Mouse (Mus musculus) thymus, adult 2 months (tissue): Measurements from ENCODE around the gene Naa50. TPM values are rescaled to one million over a fixed set of nuclear protein-coding genes. Genes with fewer than 3 reads are reported as not detected.

ENCODE experiments used
- DNase-seq: peaks from one replicate; pipeline ENCODE4 v3.0.0; 2021
- H3K27ac ChIP-seq: fragments of 200-500 bp; 2 replicates; pipeline ENCODE4 v1.5.1; 2012; ENCODE audit warnings: low read length, control low read depth; ENCODE audit not compliant: control insufficient read depth, insufficient read depth
- H3K27me3 ChIP-seq: fragments of 200-500 bp; 2 replicates; pipeline ENCODE4 v1.6.1; 2012; ENCODE audit warnings: mild to moderate bottlenecking, low read length, moderate library complexity, mixed read lengths; ENCODE audit not compliant: control insufficient read depth, insufficient read depth
- H3K36me3 ChIP-seq: fragments of 200-500 bp; 2 replicates; pipeline ENCODE4 v1.6.1; 2012; ENCODE audit warnings: mild to moderate bottlenecking, low read length, moderate library complexity; ENCODE audit not compliant: control insufficient read depth, insufficient read depth
- H3K4me1 ChIP-seq: fragments of 200-500 bp; replicated peaks from 2 replicates; pipeline ENCODE4 v1.6.1; 2012; ENCODE audit warnings: low read length; ENCODE audit not compliant: control insufficient read depth, insufficient read depth
- H3K4me3 ChIP-seq: fragments of 200-500 bp; 2 replicates; pipeline ENCODE4 v1.5.1; 2012; ENCODE audit warnings: mild to moderate bottlenecking, low read length, control low read depth, moderate library complexity; ENCODE audit not compliant: control insufficient read depth, insufficient read depth
- CTCF ChIP-seq: fragments of 200-500 bp; IDR thresholded peaks from 2 replicates; pipeline ENCODE4 v1.5.1; 2012; ENCODE audit warnings: mild to moderate bottlenecking, control low read depth, low read length, moderate library complexity, borderline replicate concordance; ENCODE audit not compliant: control insufficient read depth, poor library complexity, insufficient read depth; ENCODE audit errors: extremely low read depth
- POLR2A ChIP-seq: fragments of 200-500 bp; IDR thresholded peaks from 2 replicates; pipeline ENCODE4 v1.6.1; 2012; ENCODE audit warnings: mild to moderate bottlenecking, low read length, control low read depth, moderate library complexity; ENCODE audit not compliant: control insufficient read depth, poor library complexity, insufficient read depth; ENCODE audit errors: extremely low read depth
- WGBS: fragments of 180-500 bp; shearing (Covaris S2); methylation state at CpG from one replicate; pipeline ENCODE4 v1.1.7; 2018; 5-methylcytosine and 5-hydroxymethylcytosine counted together
- polyA plus RNA-seq: library from polyadenylated mRNA; depleted of rRNA; stranded (reverse); fragments of >200 nt; gene quantifications from 2 replicates; pipeline ENCODE4 v1.2.3, GENCODE M21; 2012

Gene Naa50
- polyA plus RNA-seq, 1 experiment, result 8.7 TPM

GRCm38 (mm10) chr16:44188766-44189165 lies 49.1 kb downstream of the Naa50 start:
- TF ChIP-seq CTCF (no peak), POLR2A (no peak)
- Histone ChIP-seq H3K4me1 (no peaks in the 10 kb centered on the region), H3K4me3 (no peak overlapping the region), H3K27me3 (no peaks in the 10 kb centered on the region), H3K36me3 (no peaks in the 10 kb centered on the region), H3K27ac (no peak overlapping the region)
- WGBS, result 95% methylated on average over 3 of the region's 3 CpGs
- DNase-seq, result no peak

GRCm38 (mm10) chr16:44190032-44190431 lies 50.4 kb downstream of the Naa50 start:
- H3K36me3 ChIP-seq, result no peaks in the 10 kb centered on the region
- no peak overlapping the region for H3K27ac ChIP-seq
- no peak overlapping the region for H3K4me3 ChIP-seq
- no peak for DNase-seq
- H3K27me3 ChIP-seq, result no peaks in the 10 kb centered on the region
- no peaks in the 10 kb centered on the region for H3K4me1 ChIP-seq
- TF ChIP-seq POLR2A (no peak), CTCF (no peak)
- 57% methylated on average over 6 of the region's 6 CpGs for WGBS

GRCm38 (mm10) chr16:44190968-44191367 lies 51.3 kb downstream of the Naa50 start:
- DNase-seq, result no peak
- TF ChIP-seq POLR2A (no peak), CTCF (no peak)
- Histone ChIP-seq H3K4me3 (no peak overlapping the region), H3K27me3 (no peaks in the 10 kb centered on the region), H3K4me1 (no peaks in the 10 kb centered on the region), H3K36me3 (no peaks in the 10 kb centered on the region), H3K27ac (no peak overlapping the region)
- 97% methylated on average over 2 of the region's 2 CpGs for WGBS

GRCm38 (mm10) chr16:44199066-44199703 lies 59.6 kb downstream of the Naa50 start:
- Histone ChIP-seq H3K4me1 (no peaks in the 10 kb centered on the region), H3K4me3 (no peak overlapping the region), H3K36me3 (peaks cover 19% of the 10 kb centered on the region), H3K27me3 (no peaks in the 10 kb centered on the region), H3K27ac (no peak overlapping the region)
- TF ChIP-seq CTCF, result no peak
- TF ChIP-seq POLR2A, result no peak
- 86% methylated on average over 14 of the region's 14 CpGs for WGBS
- DNase-seq, result no peak

GRCm38 (mm10) chr16:44200146-44200545 lies 60.5 kb downstream of the Naa50 start:
- H3K36me3 ChIP-seq, result peaks cover 19% of the 10 kb centered on the region
- H3K27me3 ChIP-seq, result no peaks in the 10 kb centered on the region
- no peak overlapping the region for H3K4me3 ChIP-seq
- TF ChIP-seq CTCF (no peak), POLR2A (no peak)
- no peaks in the 10 kb centered on the region for H3K4me1 ChIP-seq
- no peak overlapping the region for H3K27ac ChIP-seq
- no peak for DNase-seq
- 98% methylated on average over 4 of the region's 4 CpGs for WGBS

DNA sequence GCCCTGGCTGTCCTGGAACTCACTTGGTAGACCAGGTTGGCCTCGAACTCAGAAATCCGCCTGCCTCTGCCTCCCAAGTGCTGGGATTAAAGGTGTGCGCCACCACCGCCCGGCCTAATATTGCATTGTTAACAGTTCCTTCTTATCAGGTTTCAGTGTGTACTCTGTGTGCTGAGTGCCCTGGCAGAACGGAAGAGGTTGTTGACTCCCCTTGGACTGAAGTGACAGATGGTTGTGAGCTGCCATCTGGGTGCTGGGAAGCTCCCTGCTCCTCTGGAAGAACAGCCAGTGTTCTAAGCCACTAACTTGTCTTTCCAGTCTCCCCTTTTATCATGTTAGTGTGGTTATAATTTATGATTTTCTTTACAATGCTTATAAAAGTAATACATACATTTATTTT lies 64.7 kb downstream of the Naa50 start:
- WGBS, result 96% methylated on average over 6 of the region's 6 CpGs
- Histone ChIP-seq H3K27me3 (no peaks in the 10 kb centered on the region), H3K4me1 (no peaks in the 10 kb centered on the region), H3K27ac (no peak overlapping the region), H3K36me3 (peaks cover 29% of the 10 kb centered on the region), H3K4me3 (no peak overlapping the region)
- DNase-seq, result no peak
- no peak for TF ChIP-seq CTCF

DNA sequence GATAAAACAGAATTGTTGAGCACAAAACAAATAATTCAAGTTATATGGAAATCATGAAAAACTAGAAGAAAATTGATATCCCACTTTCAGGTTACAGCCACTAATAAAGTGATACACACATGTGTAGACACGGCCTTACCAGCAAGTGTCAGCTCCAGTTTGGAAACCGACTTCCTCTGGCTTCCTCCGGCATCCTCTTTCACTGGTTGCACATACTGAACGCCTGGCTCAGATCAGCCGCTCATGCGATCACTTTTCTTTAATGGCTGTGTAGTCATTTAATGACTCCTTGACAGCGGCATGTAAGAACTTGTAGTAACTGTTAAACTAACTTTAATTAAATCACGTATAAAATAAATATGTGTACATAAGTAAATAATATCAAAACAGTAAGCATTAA lies 66.3 kb downstream of the Naa50 start:
- H3K27me3 ChIP-seq, result no peaks in the 10 kb centered on the region
- 95% methylated on average over 8 of the region's 8 CpGs for WGBS
- no peak for DNase-seq
- H3K36me3 ChIP-seq, result peaks cover 18% of the 10 kb centered on the region
- H3K27ac ChIP-seq, result no peak overlapping the region
- no peak for TF ChIP-seq POLR2A
- no peak for TF ChIP-seq CTCF
- H3K4me1 ChIP-seq, result no peaks in the 10 kb centered on the region
- H3K4me3 ChIP-seq, result no peak overlapping the region
